Mouse (Mus musculus) small intestine, adult 2 months (tissue): ENCODE data around the gene C130050O18Rik. TPM values are rescaled to one million over a fixed set of nuclear protein-coding genes. Genes with fewer than 3 reads are reported as not detected.

Experiments
- H3K27ac ChIP-seq: fragments of 200-500 bp; 2 replicates; pipeline ENCODE4 v1.5.1; 2012; ENCODE audit warnings: low read depth, low read length, control low read depth, inconsistent platforms; ENCODE audit not compliant: insufficient read depth
- H3K27me3 ChIP-seq: fragments of 200-500 bp; 2 replicates; pipeline ENCODE4 v1.6.1; 2012; ENCODE audit warnings: mild to moderate bottlenecking, moderate library complexity, low read length, inconsistent platforms; ENCODE audit not compliant: control insufficient read depth, insufficient read depth
- H3K36me3 ChIP-seq: fragments of 200-500 bp; 2 replicates; pipeline ENCODE4 v1.6.1; 2012; ENCODE audit warnings: mild to moderate bottlenecking, low read length, control low read depth, inconsistent platforms; ENCODE audit not compliant: control insufficient read depth, insufficient read depth
- H3K4me1 ChIP-seq: fragments of 200-500 bp; 2 replicates; pipeline ENCODE4 v1.6.1; 2012; ENCODE audit warnings: low read length, inconsistent platforms, mixed read lengths; ENCODE audit not compliant: control insufficient read depth, insufficient read depth, insufficient read length
- H3K4me3 ChIP-seq: fragments of 200-500 bp; 2 replicates; pipeline ENCODE4 v1.5.1; 2012; ENCODE audit warnings: low read depth, mild to moderate bottlenecking, control low read depth, inconsistent platforms, low read length, moderate library complexity
- CTCF ChIP-seq: fragments of 200-500 bp; IDR thresholded peaks from 2 replicates; pipeline ENCODE4 v1.5.1; 2012; ENCODE audit warnings: low read depth, mild to moderate bottlenecking, control low read depth, inconsistent platforms, low read length, moderate library complexity, mixed read lengths; ENCODE audit not compliant: insufficient replicate concordance, insufficient read length; ENCODE audit errors: extremely low read depth
- POLR2A ChIP-seq: fragments of 200-500 bp; IDR thresholded peaks from 2 replicates; pipeline ENCODE4 v1.6.1; 2012; ENCODE audit warnings: low read depth, mild to moderate bottlenecking, control low read depth, inconsistent platforms, low read length, moderate library complexity
- WGBS: fragments of 180-500 bp; shearing (Covaris S2); methylation state at CpG from one replicate; pipeline ENCODE4 v1.1.7; 2018; 5-methylcytosine and 5-hydroxymethylcytosine counted together
- polyA plus RNA-seq: library from polyadenylated mRNA; depleted of rRNA; stranded (reverse); fragments of >200 nt; gene quantifications from 2 replicates; pipeline ENCODE4 v1.2.3, GENCODE M21; 2012

The C130050O18Rik gene
- polyA plus RNA-seq, 1 experiment, result 3.5 TPM

DNA sequence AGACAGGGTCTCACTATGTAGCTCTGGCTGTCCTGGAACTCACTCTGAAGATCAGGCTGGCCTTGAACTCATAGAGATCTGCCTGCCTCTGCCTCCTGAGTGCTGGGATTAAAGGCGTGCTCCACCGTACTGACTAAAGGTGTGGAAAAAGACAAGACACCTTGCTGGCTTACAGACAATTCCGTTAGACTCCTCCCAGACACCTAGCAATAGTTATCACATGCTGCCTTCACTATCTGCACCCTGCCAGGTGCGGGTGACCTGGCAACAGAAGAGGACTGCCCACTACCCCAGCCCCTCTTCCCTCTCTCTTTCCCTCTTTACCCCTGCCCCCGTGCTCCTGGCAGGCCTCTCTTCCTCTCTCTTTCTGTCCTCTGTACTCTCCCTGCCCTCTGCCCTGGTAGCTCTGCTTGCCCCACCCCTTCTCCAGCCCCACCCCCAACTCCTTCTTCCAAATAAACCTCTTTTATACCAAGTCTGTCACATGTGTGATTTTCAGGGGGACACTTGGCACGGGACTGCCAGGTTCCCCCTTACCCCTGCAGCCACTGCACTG lies 31.1 kb upstream of the C130050O18Rik start:
- Histone ChIP-seq H3K27ac (no peak overlapping the region), H3K4me1 (peaks cover 23% of the 10 kb centered on the region), H3K4me3 (no peak overlapping the region), H3K27me3 (no peaks in the 10 kb centered on the region), H3K36me3 (no peaks in the 10 kb centered on the region)
- TF ChIP-seq CTCF (no peak), POLR2A (no peak)
- 34% methylated on average over 6 of the region's 6 CpGs for WGBS

DNA sequence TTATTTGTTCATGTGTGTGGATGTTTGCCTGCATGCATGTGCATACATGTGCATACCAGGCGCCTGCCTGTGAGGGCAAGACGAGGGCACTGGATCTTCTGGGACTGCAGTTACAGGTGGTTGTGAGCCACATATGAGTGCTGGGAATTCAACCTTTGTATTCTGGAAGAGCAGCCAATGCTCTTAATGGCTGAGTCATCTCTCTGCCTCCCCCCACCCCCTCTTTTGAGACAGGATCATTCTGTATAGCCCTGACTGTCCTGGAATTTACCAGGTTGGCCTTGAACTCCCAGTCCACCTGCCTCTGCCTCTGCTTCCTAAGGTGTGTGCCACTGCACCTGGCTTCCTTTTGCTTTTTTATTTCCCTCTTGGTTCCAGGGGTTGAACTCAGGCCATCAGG lies 30.2 kb upstream of the C130050O18Rik start:
- H3K4me1 ChIP-seq, result peaks cover 31% of the 10 kb centered on the region
- H3K27me3 ChIP-seq, result no peaks in the 10 kb centered on the region
- TF ChIP-seq POLR2A (no peak), CTCF (no peak)
- no peak overlapping the region for H3K4me3 ChIP-seq
- H3K27ac ChIP-seq, result 0 out of 2 replicates have a peak overlapping the region, but pooled peaks have one; percentile 1
- no peaks in the 10 kb centered on the region for H3K36me3 ChIP-seq
- WGBS, result 61% methylated on average over 2 of the region's 2 CpGs

DNA sequence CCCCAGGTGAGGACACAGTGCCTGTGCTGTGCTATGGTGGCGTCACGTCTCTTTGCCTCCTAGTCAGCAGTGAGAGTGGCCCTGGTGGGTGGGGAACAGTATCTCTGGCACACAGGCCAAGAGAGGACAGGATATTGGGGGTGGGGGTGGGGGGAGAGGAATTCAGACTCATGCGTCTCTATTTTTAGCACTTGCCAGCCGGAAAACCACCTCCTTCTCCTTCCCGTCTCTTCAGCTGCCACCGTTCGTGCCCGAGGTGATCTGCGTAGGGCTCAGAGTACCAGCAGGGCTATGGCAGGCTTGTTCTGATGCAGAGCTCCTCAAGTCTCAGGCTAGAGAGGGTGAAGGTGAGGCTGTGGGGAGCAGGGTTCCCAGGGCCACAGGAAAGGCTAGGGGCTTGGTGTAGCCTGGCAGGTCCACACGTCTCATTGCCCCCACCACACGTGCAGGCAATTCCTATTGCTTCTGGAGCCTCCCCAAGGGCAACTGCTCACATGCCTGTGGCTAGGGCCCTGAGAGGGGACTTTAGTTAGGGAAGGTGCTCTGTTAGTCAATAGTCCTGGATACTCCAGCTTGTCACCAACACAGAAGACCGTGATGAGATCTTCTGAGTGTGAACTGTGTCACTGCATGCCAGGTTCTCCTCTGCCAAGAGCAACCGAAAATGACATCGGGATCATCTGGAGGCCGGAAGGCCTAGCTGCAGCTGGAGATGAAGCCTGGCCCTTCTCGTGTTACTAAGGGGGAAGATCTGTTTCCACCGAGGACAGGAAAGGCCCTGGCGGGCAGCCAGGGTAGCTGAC lies 27.4 kb upstream of the C130050O18Rik start, which contains the start of gene Gpr146:
Gpr146 (plus strand) TSS at position 230 of the 803 bp plus-strand sequence.
- Histone ChIP-seq H3K27ac (peak within 1 kb of the TSS; percentile 77), H3K27me3 (no peaks in the 10 kb centered on the region), H3K4me3 (no peak within 1 kb of the TSS), H3K4me1 (peaks cover 37% of the 10 kb centered on the region), H3K36me3 (no peaks in the 10 kb centered on the region)
- WGBS, result 73% methylated on average over 18 of the region's 18 CpGs
- TF ChIP-seq POLR2A (0 out of 2 replicates have a peak, but pooled peaks have one; percentile 30), CTCF (no peak)

DNA sequence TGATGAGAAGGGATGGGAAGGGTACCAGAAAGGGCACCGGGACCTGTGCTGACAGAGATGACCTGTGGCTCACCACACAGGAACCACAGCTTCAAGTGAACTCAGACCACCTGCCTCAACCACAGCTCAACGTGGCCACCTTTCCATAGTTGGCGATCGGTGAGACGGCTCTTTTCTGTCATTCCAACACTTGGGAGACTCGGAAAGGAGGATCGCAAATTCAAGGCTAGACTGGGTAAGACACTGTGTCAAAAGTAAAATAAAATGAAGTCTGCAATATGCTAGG lies 26.9 kb upstream of the C130050O18Rik start:
- H3K27me3 ChIP-seq, result no peaks in the 10 kb centered on the region
- 83% methylated on average over 7 of the region's 7 CpGs for WGBS
- H3K4me1 ChIP-seq, result peaks cover 37% of the 10 kb centered on the region
- H3K36me3 ChIP-seq, result no peaks in the 10 kb centered on the region
- no peak for TF ChIP-seq CTCF
- TF ChIP-seq POLR2A, result no peak; the same call in 1 of the 2 replicates
- H3K27ac ChIP-seq, result 0 out of 2 replicates have a peak overlapping the region, but pooled peaks have one; percentile 30
- no peak overlapping the region for H3K4me3 ChIP-seq

DNA sequence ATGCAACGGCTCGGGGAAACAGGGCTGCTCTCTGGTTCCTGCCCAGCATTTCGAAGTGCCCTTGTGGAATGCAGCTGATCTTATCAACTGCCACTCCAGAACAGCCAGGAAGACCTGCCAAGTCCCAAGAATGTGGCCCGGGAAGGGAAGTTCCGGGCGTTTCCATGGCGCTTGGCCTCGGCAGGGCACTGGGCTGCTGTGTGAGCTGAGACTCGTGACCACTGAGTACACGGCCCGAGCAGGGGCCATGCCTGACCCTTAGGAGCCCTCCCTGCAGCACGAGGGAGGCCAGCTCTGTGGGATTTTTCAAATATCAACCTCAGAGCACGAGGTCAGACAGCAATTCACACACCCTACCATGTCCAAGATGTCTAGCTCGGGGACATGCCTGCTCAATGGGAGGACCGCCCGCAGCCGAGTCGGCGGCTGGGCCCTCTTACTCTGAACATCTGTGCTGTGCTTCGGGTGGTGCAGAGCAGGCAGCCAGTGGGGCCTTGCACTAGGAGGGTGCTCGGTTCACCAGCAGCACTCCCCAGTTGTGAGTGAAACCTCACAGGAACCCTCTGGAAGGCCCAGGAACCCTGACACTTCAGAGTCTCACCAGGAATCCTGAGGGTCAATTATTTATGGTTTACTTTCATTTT lies 26.0 kb upstream of the C130050O18Rik start:
- Histone ChIP-seq H3K27ac (peak overlapping the region; percentile 77), H3K36me3 (no peaks in the 10 kb centered on the region), H3K4me1 (peaks cover 34% of the 10 kb centered on the region), H3K27me3 (no peaks in the 10 kb centered on the region), H3K4me3 (peak overlapping the region; percentile 8; the same call in 1 of the 2 replicates)
- TF ChIP-seq CTCF (no peak), POLR2A (no peak)
- WGBS, result 12% methylated on average over 21 of the region's 21 CpGs

DNA sequence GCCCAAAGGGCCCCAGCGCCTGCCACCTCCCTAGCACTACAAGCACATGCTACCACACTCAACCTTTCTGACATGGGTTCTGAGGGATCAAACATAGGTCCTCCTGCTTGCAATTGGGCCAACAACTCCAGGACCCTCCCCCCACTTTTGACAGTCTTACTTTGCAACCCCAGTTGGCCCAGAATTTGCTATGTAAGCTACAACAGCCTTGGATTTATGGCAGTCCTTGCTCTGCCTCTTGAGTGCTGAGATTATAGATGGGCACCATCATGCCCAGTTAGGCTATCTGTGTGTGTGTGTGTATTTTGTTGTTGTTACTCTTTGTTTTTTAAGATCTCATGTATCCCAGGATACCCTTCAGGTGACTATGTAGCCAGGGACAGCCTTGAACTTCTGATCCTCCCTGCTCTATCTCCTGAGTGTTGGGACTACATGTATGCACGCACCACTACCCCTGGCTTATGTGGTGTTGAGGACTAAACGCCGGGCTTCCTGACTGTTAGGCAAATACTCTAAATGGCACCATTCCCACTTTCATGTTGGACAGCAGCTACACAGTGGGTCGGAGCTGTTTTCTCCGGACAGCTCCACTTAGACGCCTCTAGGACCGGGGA lies 25.2 kb upstream of the C130050O18Rik start:
- Histone ChIP-seq H3K36me3 (no peaks in the 10 kb centered on the region), H3K4me3 (peak overlapping the region; percentile 76), H3K27me3 (no peaks in the 10 kb centered on the region), H3K4me1 (peaks cover 37% of the 10 kb centered on the region), H3K27ac (peak overlapping the region; percentile 32)
- WGBS, result 11% methylated on average over 8 of the region's 8 CpGs
- TF ChIP-seq POLR2A, result no peak
- TF ChIP-seq CTCF, result no peak
